Mouse (Mus musculus): Measurements from ENCODE around the gene Gpr156.

Gene Gpr156

GRCm38 (mm10) chr16:37916138-37916817, at the start of gene Gpr156:
Gpr156 (plus strand) TSS chr16:37916496.
- DNase-seq (ENCODE audit: low spot score): no peak

GRCm38 (mm10) chr16:37867791-37868505, 48.3 kb upstream of the Gpr156 start, which contains the start of gene Lrrc58:
Lrrc58 (plus strand) TSS chr16:37868389.
- DNase-seq (ENCODE audit: low spot score): peak; percentile 82

- DNase-seq (ENCODE audit: low spot score): no peak
Observed at GRCm38 (mm10) chr16:37868506-37869469, 47.5 kb upstream of the Gpr156 start.

- no peak for DNase-seq (ENCODE audit: low spot score)
Observed at GRCm38 (mm10) chr16:37869470-37870231, 46.6 kb upstream of the Gpr156 start.

DNA sequence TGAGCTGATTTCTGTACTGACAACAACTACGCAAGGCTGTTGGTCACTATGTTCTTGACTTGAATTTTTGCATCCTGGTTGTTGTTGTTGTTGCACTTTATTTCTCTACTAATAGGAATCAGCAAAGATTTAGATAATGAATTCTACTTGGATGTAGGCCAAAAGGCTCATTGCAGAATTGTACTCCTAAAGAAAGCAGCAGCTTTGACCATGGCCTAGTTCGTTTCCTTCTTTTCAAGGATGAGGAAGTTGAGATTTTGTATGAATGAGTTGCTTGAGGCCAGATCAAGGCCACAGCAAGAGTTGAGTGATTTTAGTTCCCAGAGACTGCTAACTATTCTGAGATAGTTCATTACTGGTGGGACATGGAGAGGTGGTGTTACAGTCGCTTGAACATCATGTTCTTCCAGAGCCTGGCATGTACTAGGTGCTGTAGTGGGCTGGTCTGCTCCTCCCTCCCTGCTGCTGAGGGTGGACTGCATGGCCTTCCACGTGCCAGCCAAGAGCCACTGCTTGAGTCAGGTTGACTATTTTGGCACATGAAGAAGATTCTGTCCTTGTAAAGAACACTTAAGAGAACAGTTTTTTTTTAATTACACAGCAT, 45.1 kb upstream of the Gpr156 start:
- DNase-seq (ENCODE audit: low spot score): no peak

DNA sequence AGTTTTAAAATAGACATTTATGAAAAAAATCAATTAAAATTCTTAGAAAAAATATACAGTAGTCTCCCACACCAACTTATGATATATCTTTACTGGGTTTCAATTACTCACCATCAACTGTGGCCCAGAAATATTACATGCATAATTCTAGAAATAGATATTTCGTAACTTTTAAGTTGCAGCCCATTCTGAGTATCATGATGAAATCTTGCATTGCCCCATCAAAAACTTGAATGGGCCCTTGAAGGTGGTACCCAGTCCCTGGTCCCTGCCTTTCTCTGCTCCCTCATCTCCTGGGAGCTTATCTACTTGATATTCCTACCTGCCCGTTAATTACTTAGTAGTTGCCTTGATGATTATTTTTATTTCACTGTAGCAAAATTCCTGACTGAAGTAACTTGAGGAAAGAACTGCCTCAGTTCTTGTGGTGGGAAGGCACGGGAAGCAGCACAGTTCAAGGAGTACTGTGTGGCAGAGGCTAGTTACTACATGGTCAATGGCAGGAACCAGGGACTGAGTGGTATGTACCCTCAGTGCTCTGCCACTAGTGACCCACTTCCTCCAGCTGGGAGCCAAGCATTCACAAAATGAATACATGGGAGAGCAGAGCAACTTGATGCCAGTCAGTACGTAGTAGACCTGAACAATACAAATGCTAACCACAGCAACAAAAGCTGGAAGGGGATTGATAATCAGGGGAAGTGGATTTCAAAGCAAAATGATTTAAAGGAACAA, 41.6 kb upstream of the Gpr156 start:
- DNase-seq (ENCODE audit: low spot score): no peak

DNA sequence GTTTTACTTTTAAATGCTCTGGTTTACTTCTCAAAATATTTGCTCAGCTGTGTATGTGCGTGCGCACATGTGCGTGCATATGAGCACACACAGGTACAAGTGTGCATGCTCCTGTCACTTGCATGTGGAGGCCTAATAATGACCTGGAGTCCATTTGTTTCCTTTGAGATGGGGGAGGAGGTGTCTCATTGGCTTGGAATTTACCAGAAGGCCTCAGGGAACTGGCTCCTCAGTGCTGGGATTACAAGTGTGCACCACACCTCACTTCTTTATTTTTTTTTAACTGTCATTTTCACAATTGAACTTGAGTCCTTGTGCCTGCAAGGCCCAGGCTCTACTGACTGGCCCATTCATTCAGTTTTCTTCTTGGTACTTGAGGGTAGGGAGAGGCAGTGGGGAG, 38.9 kb upstream of the Gpr156 start:
- no peak for DNase-seq (ENCODE audit: low spot score)

DNA sequence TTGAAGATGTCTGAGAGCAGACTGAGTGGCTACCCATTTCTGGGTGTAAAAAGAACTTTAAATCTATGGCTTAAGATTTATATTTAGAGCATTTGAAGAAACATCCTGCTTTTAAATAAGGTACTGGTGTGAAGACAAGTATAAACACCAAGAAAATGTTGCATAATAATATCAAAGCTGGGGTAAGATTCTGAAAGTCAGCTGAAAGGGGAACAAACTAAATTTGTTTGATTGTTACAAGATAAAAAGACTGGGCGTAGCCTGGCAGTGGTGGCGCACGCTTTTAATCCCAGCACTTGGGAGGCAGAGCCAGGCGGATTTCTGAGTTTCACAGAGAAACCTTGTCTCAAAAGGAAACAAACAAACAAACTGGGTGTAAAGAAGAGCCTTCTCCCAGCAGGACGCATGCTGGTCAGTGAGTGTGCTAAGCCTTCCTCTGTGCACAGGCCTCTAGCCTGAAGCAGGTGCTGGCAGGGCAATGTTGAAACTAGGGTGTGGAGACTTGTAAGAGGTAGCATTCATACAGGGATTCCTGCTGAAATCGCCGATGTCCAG, 37.3 kb upstream of the Gpr156 start:
- no peak for DNase-seq (ENCODE audit: low spot score)

DNA sequence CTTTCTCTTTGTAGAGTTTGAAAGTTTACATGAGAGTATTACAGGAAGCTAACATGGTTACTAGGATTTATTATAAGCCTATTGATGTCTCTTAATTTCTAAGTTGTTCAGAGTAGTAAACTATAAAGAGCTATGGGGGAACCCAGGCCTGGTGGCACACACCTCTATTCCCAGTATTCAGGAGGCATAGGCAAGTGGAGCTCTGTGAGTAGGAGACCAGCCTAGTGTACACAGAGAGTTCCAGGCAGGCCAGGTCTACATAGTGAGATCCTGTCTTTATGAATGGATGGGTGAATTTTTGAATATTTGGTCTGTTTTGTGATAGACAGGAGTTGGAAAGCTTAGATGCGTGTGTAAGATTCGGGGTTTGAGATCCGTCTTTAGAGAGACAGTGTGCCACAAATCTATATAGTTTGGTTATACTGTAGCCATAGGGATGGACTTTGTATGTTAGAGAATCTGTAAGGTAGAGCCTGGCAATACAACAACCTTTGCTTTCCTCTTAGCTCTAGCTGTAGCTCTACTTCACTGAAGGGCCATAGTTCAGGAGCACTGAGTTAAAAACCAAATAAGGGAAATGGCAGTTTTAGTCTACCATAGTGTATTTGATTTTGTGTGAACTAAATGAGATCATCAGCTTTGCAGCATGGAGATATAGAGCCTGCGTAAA, 36.4 kb upstream of the Gpr156 start:
- no peak for DNase-seq (ENCODE audit: low spot score)

- no peak for DNase-seq (ENCODE audit: low spot score)
Observed at GRCm38 (mm10) chr16:37881168-37881567, 35.1 kb upstream of the Gpr156 start.

DNA sequence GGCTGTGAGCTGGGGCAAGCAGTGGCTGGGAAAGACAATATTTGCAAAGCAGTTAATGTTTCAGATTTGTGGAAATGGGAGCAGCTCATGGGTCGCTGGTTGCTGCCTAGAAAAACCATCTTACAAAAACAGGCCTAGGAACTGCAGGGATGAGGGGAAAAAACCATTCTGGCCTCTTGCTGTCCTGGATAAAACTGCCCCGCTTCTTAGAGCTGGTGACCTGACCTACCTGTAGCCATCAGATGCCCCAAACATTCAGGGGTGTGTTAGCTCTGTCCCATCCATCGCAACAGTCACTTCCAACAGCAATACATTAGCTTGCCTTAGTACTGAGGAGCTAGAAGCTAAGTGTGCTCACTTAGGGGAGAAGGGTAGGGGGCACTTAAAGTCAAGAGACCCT, 27.3 kb upstream of the Gpr156 start:
- DNase-seq (ENCODE audit: low spot score): no peak

DNA sequence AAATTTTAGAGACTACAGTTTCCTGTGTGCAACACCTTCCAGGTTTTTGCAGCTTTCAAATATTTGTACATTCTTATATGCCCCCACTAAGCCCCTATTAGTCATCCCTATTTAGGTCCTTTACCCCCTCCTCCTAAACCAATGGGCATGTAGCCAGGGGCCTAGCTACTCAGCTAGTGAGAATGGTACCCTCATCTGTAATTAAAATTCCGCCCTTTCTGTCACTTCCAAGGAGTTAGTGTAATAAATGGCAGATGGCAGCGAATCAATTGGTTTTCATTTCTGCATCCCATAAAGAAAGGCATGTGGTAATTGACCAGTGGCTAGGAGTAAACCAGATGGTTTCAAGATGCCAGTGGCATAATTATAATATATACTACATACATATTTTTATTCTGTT, 23.6 kb upstream of the Gpr156 start:
- DNase-seq (ENCODE audit: low spot score): no peak

DNA sequence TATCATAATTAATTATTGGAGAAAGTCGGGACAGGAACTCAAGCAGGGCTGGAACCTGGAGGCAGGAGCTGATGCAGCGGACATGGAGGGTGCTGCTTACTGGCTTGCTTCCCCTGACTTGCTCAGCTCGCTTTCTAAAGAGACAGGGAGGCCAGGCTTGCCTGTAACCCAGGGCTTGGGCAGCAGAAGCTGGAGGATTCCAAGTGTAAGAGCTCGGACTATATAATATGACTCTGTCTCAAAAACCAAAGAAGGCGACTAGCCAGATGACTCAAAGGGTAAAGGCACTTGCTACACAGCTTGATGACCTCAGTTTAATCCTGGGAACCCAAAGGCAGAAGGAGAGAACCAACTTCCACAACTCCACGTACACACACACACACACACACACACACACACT, 22.9 kb upstream of the Gpr156 start:
- no peak for DNase-seq (ENCODE audit: low spot score)

GRCm38 (mm10) chr16:37893942-37894341, 22.4 kb upstream of the Gpr156 start:
- no peak for DNase-seq (ENCODE audit: low spot score)

- DNase-seq (ENCODE audit: low spot score): no peak
Observed at GRCm38 (mm10) chr16:37898790-37899189, 17.5 kb upstream of the Gpr156 start.

GRCm38 (mm10) chr16:37899357-37899756, 16.9 kb upstream of the Gpr156 start:
- no peak for DNase-seq (ENCODE audit: low spot score)

- no peak for DNase-seq (ENCODE audit: low spot score)
Observed at GRCm38 (mm10) chr16:37901318-37901717, 15.0 kb upstream of the Gpr156 start.

DNA sequence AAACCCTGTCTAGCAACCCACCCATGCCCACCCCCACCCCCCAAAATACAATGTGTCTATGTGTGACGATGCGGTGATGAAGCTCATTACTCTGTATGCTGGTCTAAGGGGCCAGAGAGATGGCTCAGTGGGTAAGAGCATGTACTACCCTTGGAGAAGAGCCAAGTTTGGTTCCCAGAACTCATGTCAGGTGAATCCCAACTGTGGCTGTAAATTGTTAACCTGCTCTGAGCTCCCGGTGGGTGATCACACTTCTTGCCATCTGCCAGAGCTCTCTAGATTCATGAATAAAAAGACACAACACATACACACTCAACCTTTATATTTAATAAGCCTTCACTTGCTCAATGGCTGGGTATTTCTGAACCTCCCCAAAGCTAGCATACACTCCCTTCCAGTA, 9.8 kb upstream of the Gpr156 start:
- DNase-seq (ENCODE audit: low spot score): no peak

- DNase-seq (ENCODE audit: low spot score): no peak
Observed at GRCm38 (mm10) chr16:37911086-37911485, 5.2 kb upstream of the Gpr156 start.

GRCm38 (mm10) chr16:37916818-37917201, 514 bp downstream of the Gpr156 start:
- no peak for DNase-seq (ENCODE audit: low spot score)

All from left cerebral cortex, adult 11 months (tissue).